Mouse (Mus musculus) cerebellum, adult 8-10 months (tissue): ENCODE measurements at regions not wholly inside any gene's neighbourhood (a gene's known extent, or its start where the extent isn't known, plus 50 kb on each side); places are given as distances from the start of the nearest gene placed in this dataset.

Experiments
- DNase-seq: peaks from one replicate; pipeline ENCODE4 v3.0.0; 2022

GRCm38 (mm10) chr12:79966621-79967490 lies 146.0 kb downstream of the Zfp36l1 start:
- no peak for DNase-seq

- no peak for DNase-seq
Measured at GRCm38 (mm10) chr12:79966289-79966615, 146.6 kb downstream of the Zfp36l1 start.

- no peak for DNase-seq
Measured at GRCm38 (mm10) chr12:79965471-79966288, 147.1 kb downstream of the Zfp36l1 start.

DNA sequence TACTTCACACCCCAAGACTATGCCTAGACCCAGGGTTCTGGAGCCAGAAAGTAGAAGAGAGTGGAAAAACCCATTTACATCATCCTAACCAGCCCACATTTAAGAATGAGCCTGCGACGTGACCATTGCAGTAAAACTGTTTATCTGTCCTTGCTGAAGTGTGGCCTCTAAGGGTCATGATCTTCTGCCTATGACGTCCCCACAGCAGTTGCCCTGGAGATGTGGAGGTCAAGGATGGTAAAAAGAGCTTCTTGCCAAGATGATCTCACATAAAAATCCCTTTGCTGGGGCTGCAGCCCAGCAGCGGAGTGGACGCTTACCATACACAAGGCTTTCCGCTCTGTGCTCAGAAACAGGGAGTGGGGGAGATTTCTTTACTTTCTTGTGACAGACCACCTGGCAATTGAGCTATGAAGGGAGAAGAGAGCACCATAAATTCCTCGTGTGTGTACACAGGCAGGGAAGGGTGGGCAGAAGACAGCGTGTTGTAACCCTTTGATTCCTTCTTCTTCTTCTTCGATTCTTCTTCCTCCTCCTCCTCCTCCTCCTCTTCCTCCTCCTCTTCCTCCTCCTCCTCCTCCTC lies 149.3 kb downstream of the Zfp36l1 start:
- no peak for DNase-seq

GRCm38 (mm10) chr12:79962649-79963236 lies 150.1 kb downstream of the Zfp36l1 start:
- no peak for DNase-seq

- DNase-seq = no peak
Measured at GRCm38 (mm10) chr12:79961881-79962280, 150.9 kb downstream of the Zfp36l1 start.

GRCm38 (mm10) chr12:79961076-79961475 lies 151.7 kb downstream of the Zfp36l1 start:
- DNase-seq = no peak

DNA sequence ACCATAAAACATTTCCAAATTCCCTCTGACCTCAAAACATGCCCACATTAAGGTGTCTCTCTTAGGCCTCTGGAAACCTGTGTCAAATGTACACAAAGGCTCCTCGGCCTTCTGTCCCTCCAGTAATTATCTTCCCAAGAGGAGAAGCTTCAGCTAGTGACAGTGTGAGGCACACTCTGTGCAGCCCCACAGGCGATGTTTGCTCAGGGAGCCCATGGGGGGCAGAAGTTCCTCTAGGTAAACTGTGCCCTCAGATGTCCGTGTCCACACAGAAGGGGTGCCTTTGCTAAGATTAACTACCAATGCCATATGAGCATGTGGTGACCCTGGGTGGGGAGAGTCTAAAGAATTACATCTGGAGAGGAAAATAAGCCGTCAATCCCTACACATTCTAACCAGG lies 152.4 kb downstream of the Zfp36l1 start:
- no peak for DNase-seq

DNA sequence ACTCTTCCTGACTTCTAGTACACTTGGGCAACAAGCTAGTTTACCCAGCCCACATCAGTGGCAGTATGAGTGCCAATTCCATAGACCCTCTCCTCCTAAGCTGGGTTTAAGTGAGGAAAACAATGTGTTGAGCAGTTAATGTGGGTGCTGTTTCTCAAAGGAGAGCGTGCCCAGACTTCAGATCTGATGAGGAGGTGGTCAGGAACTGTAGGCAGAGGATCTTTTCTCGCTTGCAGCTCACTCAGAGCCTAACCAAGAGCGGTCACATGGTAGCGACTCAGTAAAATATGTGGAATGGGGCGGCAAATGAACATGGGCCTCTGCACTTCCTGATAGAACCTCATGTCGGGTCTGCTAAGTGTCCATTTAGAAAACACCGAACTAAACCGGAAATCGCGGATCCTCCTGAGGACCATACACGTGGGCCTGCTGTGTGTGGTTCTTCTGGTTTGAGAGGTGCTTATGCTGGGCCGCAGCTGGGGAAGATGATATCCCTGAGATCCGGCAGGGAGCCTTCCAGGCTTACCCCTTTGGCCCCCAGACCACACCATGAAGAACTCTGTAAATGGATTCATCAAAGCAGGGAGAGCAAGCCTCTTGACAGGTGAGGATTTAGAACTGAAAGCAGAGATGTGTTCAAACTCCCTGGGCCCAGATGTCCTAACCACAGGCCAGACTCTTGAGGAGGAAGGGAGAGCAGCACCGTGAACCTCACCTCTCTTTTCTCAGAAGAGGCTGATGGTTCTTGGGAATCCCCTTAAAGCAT lies 153.1 kb downstream of the Zfp36l1 start:
- no peak for DNase-seq

- no peak for DNase-seq
Measured at GRCm38 (mm10) chr12:79957211-79957610, 155.6 kb downstream of the Zfp36l1 start.

- no peak for DNase-seq
Measured at GRCm38 (mm10) chr12:79956351-79956750, 156.5 kb downstream of the Zfp36l1 start.

- no peak for DNase-seq
Measured at GRCm38 (mm10) chr12:79955501-79955900, 157.3 kb downstream of the Zfp36l1 start.

DNA sequence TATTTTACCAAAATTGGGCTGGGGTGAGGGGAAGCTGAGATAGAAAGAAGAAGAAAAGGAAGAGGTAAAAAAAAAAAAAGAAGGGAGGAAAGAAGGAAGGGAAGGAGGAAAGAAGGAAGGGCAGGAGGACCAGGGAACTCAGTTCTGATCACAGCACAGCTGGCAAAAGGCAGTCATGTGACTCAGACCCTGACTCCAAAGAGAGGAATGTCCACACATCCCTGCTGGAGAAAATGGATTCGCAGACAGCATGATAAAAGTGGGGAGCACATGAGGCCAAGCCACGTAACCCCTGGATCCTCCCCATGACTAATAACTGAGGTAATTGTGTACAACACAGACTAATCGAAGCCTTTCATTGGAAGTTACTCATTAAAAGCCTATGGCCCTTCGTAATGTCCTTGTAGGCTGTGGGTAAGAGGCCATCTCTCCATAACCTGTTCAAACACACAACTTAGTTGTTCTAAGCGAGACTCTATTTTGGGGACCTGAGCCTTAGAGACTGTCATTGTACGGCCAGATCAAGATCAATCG lies 162.2 kb downstream of the Zfp36l1 start:
- no peak for DNase-seq

GRCm38 (mm10) chr12:79949101-79949824 lies 163.6 kb downstream of the Zfp36l1 start:
- no peak for DNase-seq

DNA sequence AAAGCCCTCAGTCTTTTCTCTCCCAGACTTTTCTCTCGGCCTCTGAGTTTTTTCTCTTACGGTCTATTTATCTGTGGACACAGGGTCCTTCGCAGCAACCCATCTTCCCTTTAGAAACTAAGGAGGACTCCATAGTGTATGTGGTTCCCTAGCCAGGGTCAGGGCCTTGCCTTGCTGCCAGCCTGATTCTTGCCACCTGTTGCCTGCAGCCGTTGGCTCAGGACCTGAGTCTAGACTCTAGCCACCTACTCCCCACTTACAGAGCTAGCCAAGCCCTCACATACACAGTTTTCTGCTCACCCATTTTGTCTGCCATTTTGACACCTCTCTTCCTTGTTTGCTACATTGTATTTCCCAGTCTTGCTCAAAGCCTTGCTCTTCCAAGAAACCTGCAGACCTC lies 165.2 kb downstream of the Zfp36l1 start:
- DNase-seq = no peak

GRCm38 (mm10) chr12:79946777-79947176 lies 166.0 kb downstream of the Zfp36l1 start:
- DNase-seq = no peak

- no peak for DNase-seq
Measured at GRCm38 (mm10) chr12:79945899-79946298, 166.9 kb downstream of the Zfp36l1 start.

DNA sequence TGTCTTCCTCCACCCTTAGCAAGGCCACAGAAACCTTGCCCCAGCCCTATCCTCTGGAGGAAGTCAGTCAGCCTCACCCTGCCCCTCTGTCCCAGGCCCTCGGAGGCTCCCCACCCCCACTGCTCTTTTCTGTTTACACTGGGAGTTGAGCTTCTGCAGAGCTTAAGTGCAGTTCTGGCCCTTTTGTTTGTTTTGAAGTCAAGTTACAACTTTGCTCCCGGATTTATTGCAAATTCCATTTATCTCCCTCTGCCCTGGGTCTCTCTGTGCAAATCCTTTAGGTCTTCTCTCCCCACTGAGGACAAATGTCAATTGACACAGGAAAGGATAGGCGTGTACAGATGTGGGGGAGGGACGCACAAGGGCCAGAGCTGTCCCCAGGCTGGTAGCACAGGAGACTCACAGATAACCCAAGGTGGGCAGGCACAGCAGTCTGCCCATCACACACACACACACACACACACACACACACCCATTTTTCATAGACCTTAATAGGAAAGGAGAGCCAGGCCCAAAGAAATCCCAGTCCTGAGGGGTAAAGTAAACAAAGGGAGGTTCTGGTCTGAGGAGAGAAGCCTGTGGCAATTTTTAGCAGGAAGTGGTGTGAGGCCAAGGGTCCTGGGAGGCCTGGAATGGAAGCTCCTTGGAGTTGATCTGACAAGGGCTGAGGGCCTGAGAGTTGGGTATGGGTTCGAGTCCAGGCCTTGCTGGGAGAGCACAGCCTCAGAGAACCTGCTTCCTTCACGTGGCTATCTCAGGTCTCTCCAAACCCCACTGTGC lies 167.9 kb downstream of the Zfp36l1 start:
- DNase-seq = no peak

GRCm38 (mm10) chr12:79944090-79944489 lies 168.7 kb downstream of the Zfp36l1 start:
- no peak for DNase-seq

DNA sequence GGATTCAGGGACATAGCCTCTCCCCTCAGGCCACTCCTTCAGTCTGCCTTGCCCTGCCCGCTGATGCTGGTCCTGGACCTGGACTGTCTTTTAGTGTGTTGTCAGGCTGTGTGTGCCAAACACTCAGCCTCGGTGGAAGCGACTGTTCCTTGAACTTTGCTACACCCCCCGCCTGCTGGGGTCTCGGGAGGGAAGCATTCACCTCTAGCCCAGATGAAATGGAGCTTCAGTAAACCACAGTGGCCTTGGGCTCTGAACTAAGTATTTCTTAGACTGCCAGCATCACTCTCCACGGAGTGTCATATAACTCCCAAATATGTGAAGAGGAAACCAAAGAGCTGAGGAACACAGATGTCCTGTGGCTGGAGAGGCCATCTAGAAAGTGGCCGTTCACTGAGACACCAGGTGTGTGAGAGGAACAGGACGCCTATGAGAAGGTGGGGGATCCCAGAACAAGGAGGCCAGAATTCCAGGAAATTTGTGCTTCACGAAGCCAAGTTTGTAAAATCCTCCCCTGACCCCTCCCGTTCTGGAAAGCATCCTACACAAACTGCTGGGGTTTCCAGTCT lies 170.2 kb downstream of the Zfp36l1 start:
- no peak for DNase-seq
